11 mouse cellular contexts compared by ENCODE assay signal in the genomic region with DNA sequence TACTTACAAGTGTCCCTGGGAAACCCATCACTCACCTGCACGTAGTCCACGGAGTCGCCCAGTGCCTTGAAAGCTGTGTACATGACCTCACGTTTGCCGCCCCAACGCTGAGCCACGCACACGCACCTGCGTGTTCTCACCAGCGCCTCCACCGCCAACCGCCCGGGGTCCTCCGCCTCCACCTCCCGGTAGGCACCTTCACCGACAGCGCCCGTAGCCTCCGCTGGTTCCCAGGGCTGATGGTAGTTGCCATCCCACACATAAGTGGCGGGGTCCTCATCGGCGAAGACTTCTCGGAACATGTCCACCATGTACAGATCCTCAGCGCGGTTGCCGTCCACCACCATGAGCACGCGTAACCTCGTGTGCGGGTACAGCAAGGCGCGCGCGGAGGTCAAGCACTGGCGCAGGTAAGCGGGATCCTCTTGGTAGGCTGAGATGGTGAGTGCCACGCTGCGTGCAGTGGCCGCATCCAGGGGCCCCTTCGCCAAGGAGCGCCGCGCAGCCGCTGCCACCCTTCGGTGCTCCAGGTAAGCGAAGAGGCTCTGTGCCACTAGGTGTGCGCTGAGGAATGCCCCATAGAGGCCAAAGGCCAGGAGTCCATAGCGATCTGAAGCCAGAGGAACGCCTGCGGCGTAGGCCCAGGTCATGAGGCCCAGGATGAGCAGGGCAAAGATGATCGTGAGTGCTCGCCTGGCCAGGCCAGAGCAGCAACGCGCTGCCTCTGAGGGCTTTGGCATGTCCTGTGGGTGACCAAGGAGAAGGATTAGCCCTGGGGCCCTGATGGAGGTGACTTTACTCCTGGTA. TPM values are rescaled to one million over a fixed set of nuclear protein-coding genes. Genes with fewer than 3 reads are reported as not detected.
DNase-seq lines count a peak whose midpoint lies in the region; ATAC-seq lines count a peak whose summit lies in the region.
"Had no signal": no experiment of that assay in that cellular context is flagged by ENCODE, and none has a peak within 500 bp of the region (broad histone marks: within the 10 kb centered on the region; RNA-seq: fewer than 3 reads in every experiment).

No protein-coding gene starts in this region.

- peaks cover 17% of the 10 kb centered on the region for H3K27me3 ChIP-seq in heart, embryonic 13.5 days (replicated peaks)
- no peaks in the 10 kb centered on the region for H3K27me3 ChIP-seq in forebrain, embryonic 14.5 days (replicated peaks; ENCODE audit: control insufficient read depth, insufficient read depth, low read length)
- peaks cover 26% of the 10 kb centered on the region for H3K27me3 ChIP-seq in liver, embryonic 13.5 days

- H3K36me3 ChIP-seq in heart, embryonic 13.5 days = peaks cover 11% of the 10 kb centered on the region; the same call in 1 of the 2 replicates
- no peaks in the 10 kb centered on the region for H3K36me3 ChIP-seq in forebrain, embryonic 14.5 days (ENCODE audit: control insufficient read depth, insufficient read depth, low read length)
- no peaks in the 10 kb centered on the region for H3K36me3 ChIP-seq in liver, embryonic 13.5 days

- H3K27ac ChIP-seq in heart, embryonic 13.5 days (replicated peaks) = no peak overlapping the region
- no peak overlapping the region for H3K27ac ChIP-seq in forebrain, embryonic 14.5 days (ENCODE audit: low read depth, low read length)
- H3K27ac ChIP-seq in liver, embryonic 13.5 days = no peak overlapping the region

- H3K4me2 ChIP-seq in heart, embryonic 13.5 days = peak overlapping the region; percentile 49
- peak overlapping the region; percentile 23 for H3K4me2 ChIP-seq in forebrain, embryonic 14.5 days (ENCODE audit: low read length)
- peak overlapping the region; percentile 10; the same call in 1 of the 2 replicates for H3K4me2 ChIP-seq in liver, embryonic 13.5 days

- WGBS in heart, embryonic 13.5 days = 19% methylated on average over 55 of the region's 55 CpGs
- 24% methylated on average over 55 of the region's 55 CpGs for WGBS in forebrain, embryonic 14.5 days
- 24% methylated on average over 55 of the region's 55 CpGs for WGBS in liver, embryonic 13.5 days (ENCODE audit: insufficient replicate concordance)

- H3K4me1 ChIP-seq in heart, embryonic 13.5 days = peaks cover 6% of the 10 kb centered on the region; the same call in 1 of the 2 replicates
- no peaks in the 10 kb centered on the region for H3K4me1 ChIP-seq in forebrain, embryonic 14.5 days (ENCODE audit: control insufficient read depth, insufficient read depth, low read length)
- peaks cover 3% of the 10 kb centered on the region; the same call in 1 of the 2 replicates for H3K4me1 ChIP-seq in liver, embryonic 13.5 days (replicated peaks)

- no peak overlapping the region for H3K9ac ChIP-seq in heart, embryonic 13.5 days
- H3K9ac ChIP-seq in forebrain, embryonic 14.5 days (ENCODE audit: low read length) = no peak overlapping the region
- H3K9ac ChIP-seq in liver, embryonic 13.5 days = no peak overlapping the region

- no peak for DNase-seq in heart, adult 18-20 months
- DNase-seq in ES-CJ7 (ENCODE audit: low read depth, low spot score) = peak; percentile 26
- DNase-seq in forebrain, embryonic 14.5 days (ENCODE audit: low spot score) = no peak
- DNase-seq in liver, embryonic 13.5 days = no peak
- no peak for DNase-seq in spleen, postnatal 10 days (ENCODE audit: low spot score in 2 of 2)
- DNase-seq in cerebellum, postnatal 14 days = no peak
- no peak for DNase-seq in adrenal gland, adult 18-20 months (ENCODE audit: low spot score in 2 of 2)

- ATAC-seq in heart, embryonic 13.5 days (ENCODE audit: extremely low read depth, insufficient number of reproducible peaks, low FRiP score, low TSS enrichment) = no peak
- ATAC-seq in forebrain, embryonic 14.5 days = peak; percentile 30; the same call in 1 of the 2 replicates
- no peak for ATAC-seq in liver, embryonic 13.5 days (ENCODE audit: low read depth)
- ATAC-seq: CD4-positive, CD25-positive, alpha-beta regulatory T cell, adult 4 months had no signal

- peak overlapping the region; percentile 17 for H3K4me3 ChIP-seq in heart, embryonic 13.5 days
- no peak overlapping the region for H3K4me3 ChIP-seq in forebrain, embryonic 14.5 days (ENCODE audit: low read depth, low read length)
- no peak overlapping the region for H3K4me3 ChIP-seq in liver, embryonic 13.5 days (replicated peaks)

- H3K9me3 ChIP-seq in heart, embryonic 13.5 days = no peaks in the 10 kb centered on the region
- no peaks in the 10 kb centered on the region for H3K9me3 ChIP-seq in forebrain, embryonic 14.5 days (replicated peaks; ENCODE audit: control insufficient read depth, low read length)
- H3K9me3 ChIP-seq in liver, embryonic 13.5 days (replicated peaks) = no peaks in the 10 kb centered on the region

RNA-seq across cellular contexts. Expression of gene Has1, which starts 4.9 kb away (rescaled TPM):
- polyA plus RNA-seq in heart, embryonic 13.5 days (2015; fragmentation: Nextera tagmentation; extraction: Ambion mirVana) = 0.55 and 0.66 TPM in 2 replicates
- total RNA-seq in heart, adult 18-20 months (2021) = under 1 TPM; 0.13 to 0.17 TPM
- polyA plus RNA-seq in forebrain, embryonic 14.5 days (2014; fragmentation: Nextera tagmentation; extraction: Ambion mirVana) = 0.39 and 0.53 TPM in 2 replicates
- 0.05 TPM in 2 replicates for polyA plus RNA-seq in liver, embryonic 13.5 days (2015; fragmentation: Nextera tagmentation; extraction: Ambion mirVana)
- total RNA-seq in adrenal gland, adult 18-20 months (2021) = under 1 TPM in 1 of 2 experiments, not detected in 1; 0.13 TPM
- polyA plus RNA-seq: CD4-positive, CD25-positive, alpha-beta regulatory T cell, adult 4 months had no signal

RNA-seq across cellular contexts. Expression of gene Spaca6, which starts 23.2 kb away (rescaled TPM):
- polyA plus RNA-seq in heart, embryonic 13.5 days (2015; fragmentation: Nextera tagmentation; extraction: Ambion mirVana) = 24.2 and 27.0 TPM in 2 replicates
- 1 to 10 TPM; 6.7 to 9.7 TPM for total RNA-seq in heart, adult 18-20 months (2021)
- 5.6 and 10.9 TPM in 2 replicates for polyA plus RNA-seq in forebrain, embryonic 14.5 days (2014; fragmentation: Nextera tagmentation; extraction: Ambion mirVana)
- 3.1 and 3.4 TPM in 2 replicates for polyA plus RNA-seq in liver, embryonic 13.5 days (2015; fragmentation: Nextera tagmentation; extraction: Ambion mirVana)
- 10 to 100 TPM; 50.0 to 52.8 TPM for total RNA-seq in adrenal gland, adult 18-20 months (2021)

RNA-seq across cellular contexts. Expression of gene Fpr1, which starts 33.6 kb away (rescaled TPM):
- 0.11 and 0.15 TPM in 2 replicates for polyA plus RNA-seq in heart, embryonic 13.5 days (2015; fragmentation: Nextera tagmentation; extraction: Ambion mirVana)
- not detected for total RNA-seq in heart, adult 18-20 months (2021)
- polyA plus RNA-seq in forebrain, embryonic 14.5 days (2014; fragmentation: Nextera tagmentation; extraction: Ambion mirVana) = not detected in 2 replicates
- 1.9 and 2.3 TPM in 2 replicates for polyA plus RNA-seq in liver, embryonic 13.5 days (2015; fragmentation: Nextera tagmentation; extraction: Ambion mirVana)
- total RNA-seq in adrenal gland, adult 18-20 months (2021) = not detected
- total RNA-seq: left cerebral cortex, postnatal 36 days had no signal
- polyA plus RNA-seq: CD4-positive, CD25-positive, alpha-beta regulatory T cell, adult 4 months had no signal

RNA-seq across cellular contexts. Expression of gene Fpr2, which starts 37.5 kb away (rescaled TPM):
- not detected in 2 replicates for polyA plus RNA-seq in heart, embryonic 13.5 days (2015; fragmentation: Nextera tagmentation; extraction: Ambion mirVana)
- not detected for total RNA-seq in heart, adult 18-20 months (2021)
- not detected in 2 replicates for polyA plus RNA-seq in forebrain, embryonic 14.5 days (2014; fragmentation: Nextera tagmentation; extraction: Ambion mirVana)
- polyA plus RNA-seq in liver, embryonic 13.5 days (2015; fragmentation: Nextera tagmentation; extraction: Ambion mirVana) = 0.36 and 0.95 TPM in 2 replicates
- total RNA-seq in adrenal gland, adult 18-20 months (2021) = not detected
- total RNA-seq: left cerebral cortex, postnatal 36 days had no signal

RNA-seq across cellular contexts. Expression of gene Fpr3, which starts 37.5 kb away (rescaled TPM):
- polyA plus RNA-seq in heart, embryonic 13.5 days (2015; fragmentation: Nextera tagmentation; extraction: Ambion mirVana) = not detected in 2 replicates
- total RNA-seq in heart, adult 18-20 months (2021) = not detected
- not detected in 2 replicates for polyA plus RNA-seq in forebrain, embryonic 14.5 days (2014; fragmentation: Nextera tagmentation; extraction: Ambion mirVana)
- not detected in 2 replicates for polyA plus RNA-seq in liver, embryonic 13.5 days (2015; fragmentation: Nextera tagmentation; extraction: Ambion mirVana)
- not detected for total RNA-seq in adrenal gland, adult 18-20 months (2021)
- total RNA-seq: gastrocnemius, postnatal 4 days; left cerebral cortex, postnatal 36 days had no signal
- polyA plus RNA-seq: CD4-positive, CD25-positive, alpha-beta regulatory T cell, adult 4 months had no signal
